Mouse (Mus musculus): ENCODE measurements around the gene Fam178b. TPM values are rescaled to one million over a fixed set of nuclear protein-coding genes. Genes with fewer than 3 reads are reported as not detected.

The Fam178b gene
- polyA plus RNA-seq, 1 experiment: 0.08 TPM

DNA sequence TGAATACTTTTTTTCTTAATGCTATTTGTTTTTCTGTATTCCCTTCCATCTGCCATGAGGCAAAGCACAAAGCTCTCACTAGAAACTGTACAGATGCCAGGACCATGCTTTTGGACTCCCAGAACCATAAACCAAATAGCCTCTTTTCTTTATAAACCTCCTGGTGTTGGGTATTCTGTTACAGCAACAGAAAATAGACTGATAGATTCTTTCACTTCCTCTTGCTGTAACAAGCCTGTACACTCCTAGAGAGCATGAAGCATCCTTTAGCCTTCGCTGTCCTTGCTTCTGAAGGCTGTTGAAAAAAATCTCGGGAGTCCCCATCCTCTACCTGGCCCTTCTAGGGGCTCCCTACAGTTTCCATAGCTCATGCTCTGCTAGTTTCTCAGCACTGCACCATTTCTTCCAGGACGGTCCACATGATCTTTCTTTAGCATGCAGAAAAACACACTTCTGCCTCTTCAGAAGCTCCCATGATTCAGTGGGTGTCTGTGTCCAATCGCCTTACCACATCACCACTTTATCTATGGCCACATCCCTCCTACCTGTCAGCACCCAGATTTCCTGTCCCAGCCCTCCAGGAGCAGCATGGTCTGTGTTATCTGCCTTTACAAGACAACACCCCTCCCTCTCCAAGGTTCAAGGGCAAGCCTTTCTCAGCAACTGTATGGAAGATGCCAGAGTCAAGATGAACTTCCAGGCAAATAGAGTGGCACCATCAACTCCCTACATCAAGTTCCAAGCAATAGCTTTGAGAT lies 25.1 kb downstream of the Fam178b start:
- Histone ChIP-seq H3ac (ENCODE audit: control insufficient read depth, insufficient read length, low read depth) (no peak overlapping the region), H3K4me3 (ENCODE audit: insufficient read depth, poor library complexity, severe bottlenecking) (no peak overlapping the region), H3K36me3 (ENCODE audit: control insufficient read depth, insufficient read depth) (no peaks in the 10 kb centered on the region), H3K79me3 (ENCODE audit: low read depth) (no peaks in the 10 kb centered on the region), H3K79me2 (ENCODE audit: control insufficient read depth, insufficient read depth) (no peaks in the 10 kb centered on the region), H3K27me3 (ENCODE audit: control insufficient read depth, insufficient read depth, insufficient read length) (peaks cover 6% of the 10 kb centered on the region)
- no peak for TF ChIP-seq CTCF (IDR thresholded peaks at IDR 0.05; ENCODE audit: control insufficient read depth, insufficient read depth, insufficient read length)
- TF ChIP-seq CEBPB (IDR thresholded peaks at IDR 0.05; ENCODE audit: low read depth): no peak
- TF ChIP-seq MYOG (IDR thresholded peaks at IDR 0.05; ENCODE audit: control insufficient read depth, extremely low read depth, insufficient read length): no peak
- TF ChIP-seq FOSL1 (IDR thresholded peaks at IDR 0.05; ENCODE audit: insufficient read depth, low read length, poor library complexity, severe bottlenecking): no peak
- no peak for TF ChIP-seq MAX (IDR thresholded peaks at IDR 0.05)

DNA sequence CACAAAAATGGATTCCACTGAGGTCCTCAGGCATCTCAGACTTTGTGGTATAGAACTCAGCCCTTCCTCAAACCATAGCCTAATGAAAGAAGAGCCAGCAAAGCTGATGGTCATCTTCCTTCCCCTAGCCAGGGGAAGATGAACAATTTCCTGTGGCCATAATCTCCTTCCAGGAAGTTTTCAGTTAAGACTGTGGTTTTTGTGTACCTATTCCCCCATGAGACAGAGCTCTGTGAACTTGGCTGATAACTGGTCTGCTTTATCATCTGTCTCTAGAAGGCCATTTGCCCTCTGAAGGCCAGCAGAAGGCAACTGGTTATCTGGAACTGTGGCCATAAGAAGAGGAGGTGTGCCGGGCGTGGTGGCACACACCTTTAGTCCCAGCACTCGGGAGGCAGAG lies 26.8 kb downstream of the Fam178b start:
- no peaks in the 10 kb centered on the region for H3K79me3 ChIP-seq (ENCODE audit: low read depth)
- H3K4me3 ChIP-seq (ENCODE audit: insufficient read depth, poor library complexity, severe bottlenecking): no peak overlapping the region
- H3K27me3 ChIP-seq (ENCODE audit: control insufficient read depth, insufficient read depth, insufficient read length): peaks cover 6% of the 10 kb centered on the region
- no peaks in the 10 kb centered on the region for H3K36me3 ChIP-seq (ENCODE audit: control insufficient read depth, insufficient read depth)
- no peaks in the 10 kb centered on the region for H3K79me2 ChIP-seq (ENCODE audit: control insufficient read depth, insufficient read depth)
- TF ChIP-seq MAX (IDR thresholded peaks at IDR 0.05) (no peak), FOSL1 (IDR thresholded peaks at IDR 0.05; ENCODE audit: insufficient read depth, low read length, poor library complexity, severe bottlenecking) (no peak), CEBPB (IDR thresholded peaks at IDR 0.05; ENCODE audit: low read depth) (no peak), MYOD1 (IDR thresholded peaks at IDR 0.05; ENCODE audit: control insufficient read depth, insufficient read length, low read depth) (no peak), MYOG (IDR thresholded peaks at IDR 0.05; ENCODE audit: control insufficient read depth, extremely low read depth, insufficient read length) (no peak), USF1 (IDR thresholded peaks at IDR 0.05; ENCODE audit: low read depth) (no peak), CTCF (IDR thresholded peaks at IDR 0.05; ENCODE audit: control insufficient read depth, insufficient read depth, insufficient read length) (no peak)
- no peak overlapping the region for H3ac ChIP-seq (ENCODE audit: control insufficient read depth, insufficient read length, low read depth)

- TF ChIP-seq MAX (IDR thresholded peaks at IDR 0.05): no peak
- TF ChIP-seq CEBPB (IDR thresholded peaks at IDR 0.05; ENCODE audit: low read depth): no peak
- TF ChIP-seq FOSL1 (IDR thresholded peaks at IDR 0.05; ENCODE audit: insufficient read depth, low read length, poor library complexity, severe bottlenecking): no peak
- no peak for TF ChIP-seq CTCF (IDR thresholded peaks at IDR 0.05; ENCODE audit: control insufficient read depth, insufficient read depth, insufficient read length)
- no peak for TF ChIP-seq MYOD1 (IDR thresholded peaks at IDR 0.05; ENCODE audit: control insufficient read depth, insufficient read length, low read depth)
- TF ChIP-seq USF1 (IDR thresholded peaks at IDR 0.05; ENCODE audit: low read depth): no peak
- no peak for TF ChIP-seq MYOG (IDR thresholded peaks at IDR 0.05; ENCODE audit: control insufficient read depth, extremely low read depth, insufficient read length)
Measured at GRCm38 (mm10) chr1:36655039-36655438, 27.9 kb downstream of the Fam178b start.

GRCm38 (mm10) chr1:36647631-36648030 lies 35.4 kb downstream of the Fam178b start:
- TF ChIP-seq MYOD1 (IDR thresholded peaks at IDR 0.05; ENCODE audit: control insufficient read depth, insufficient read length, low read depth) (peak; percentile 68), MAX (IDR thresholded peaks at IDR 0.05) (no peak)
- Histone ChIP-seq H3K27me3 (ENCODE audit: control insufficient read depth, insufficient read depth, insufficient read length) (no peaks in the 10 kb centered on the region), H3ac (ENCODE audit: control insufficient read depth, insufficient read length, low read depth) (no peak overlapping the region), H3K4me3 (ENCODE audit: insufficient read depth, poor library complexity, severe bottlenecking) (no peak overlapping the region), H3K79me3 (ENCODE audit: low read depth) (no peaks in the 10 kb centered on the region), H3K79me2 (ENCODE audit: control insufficient read depth, insufficient read depth) (no peaks in the 10 kb centered on the region), H3K36me3 (ENCODE audit: control insufficient read depth, insufficient read depth) (no peaks in the 10 kb centered on the region)

More at GRCm38 (mm10) chr1:36655039-36655438, 27.9 kb downstream of the Fam178b start:
- Histone ChIP-seq H3K36me3 (ENCODE audit: control insufficient read depth, insufficient read depth) (no peaks in the 10 kb centered on the region), H3K27me3 (ENCODE audit: control insufficient read depth, insufficient read depth, insufficient read length) (peaks cover 6% of the 10 kb centered on the region), H3K4me3 (ENCODE audit: insufficient read depth, poor library complexity, severe bottlenecking) (no peak overlapping the region), H3ac (ENCODE audit: control insufficient read depth, insufficient read length, low read depth) (no peak overlapping the region), H3K79me3 (ENCODE audit: low read depth) (no peaks in the 10 kb centered on the region), H3K79me2 (ENCODE audit: control insufficient read depth, insufficient read depth) (no peaks in the 10 kb centered on the region)

- Histone ChIP-seq H3K36me3 (ENCODE audit: control insufficient read depth, insufficient read depth) (no peaks in the 10 kb centered on the region), H3ac (ENCODE audit: control insufficient read depth, insufficient read length, low read depth) (no peak overlapping the region), H3K79me3 (ENCODE audit: low read depth) (no peaks in the 10 kb centered on the region), H3K4me3 (ENCODE audit: insufficient read depth, poor library complexity, severe bottlenecking) (no peak overlapping the region), H3K27me3 (ENCODE audit: control insufficient read depth, insufficient read depth, insufficient read length) (no peaks in the 10 kb centered on the region), H3K79me2 (ENCODE audit: control insufficient read depth, insufficient read depth) (no peaks in the 10 kb centered on the region)
- TF ChIP-seq MYOD1 (IDR thresholded peaks at IDR 0.05; ENCODE audit: control insufficient read depth, insufficient read length, low read depth) (peak; percentile 52), CEBPB (IDR thresholded peaks at IDR 0.05; ENCODE audit: low read depth) (no peak)
Measured at GRCm38 (mm10) chr1:36646285-36646684, 36.7 kb downstream of the Fam178b start.

- no peaks in the 10 kb centered on the region for H3K27me3 ChIP-seq (ENCODE audit: control insufficient read depth, insufficient read depth, insufficient read length)
- no peak overlapping the region for H3ac ChIP-seq (ENCODE audit: control insufficient read depth, insufficient read length, low read depth)
- no peaks in the 10 kb centered on the region for H3K79me2 ChIP-seq (ENCODE audit: control insufficient read depth, insufficient read depth)
- no peaks in the 10 kb centered on the region for H3K79me3 ChIP-seq (ENCODE audit: low read depth)
- no peak for TF ChIP-seq CEBPB (IDR thresholded peaks at IDR 0.05; ENCODE audit: low read depth)
- TF ChIP-seq MYOD1 (IDR thresholded peaks at IDR 0.05; ENCODE audit: control insufficient read depth, insufficient read length, low read depth): no peak
- no peak for TF ChIP-seq USF1 (IDR thresholded peaks at IDR 0.05; ENCODE audit: low read depth)
- no peak for TF ChIP-seq MAX (IDR thresholded peaks at IDR 0.05)
- TF ChIP-seq CTCF (IDR thresholded peaks at IDR 0.05; ENCODE audit: control insufficient read depth, insufficient read depth, insufficient read length): no peak
- no peaks in the 10 kb centered on the region for H3K36me3 ChIP-seq (ENCODE audit: control insufficient read depth, insufficient read depth)
- no peak overlapping the region for H3K4me3 ChIP-seq (ENCODE audit: insufficient read depth, poor library complexity, severe bottlenecking)
Measured at GRCm38 (mm10) chr1:36644615-36645007, 38.4 kb downstream of the Fam178b start.

Data from C2C12 (cell line).